Mouse (Mus musculus): Measurements from ENCODE around the gene Deaf1. TPM values are rescaled to one million over a fixed set of nuclear protein-coding genes. Genes with fewer than 3 reads are reported as not detected.
A peak's percentile ranks its signal among the peaks of the same experiment; 100 is the strongest.

The Deaf1 gene
- polyA plus RNA-seq, 1 experiment from 2014 or later = 156 TPM

- Histone ChIP-seq H3K27ac (replicated peaks) (no peak overlapping the region), H3K4me1 (replicated peaks) (no peaks in the 10 kb centered on the region), H3K4me2 (no peak overlapping the region), H3K9ac (no peak overlapping the region), H3K4me3 (no peak overlapping the region), H3K9me3 (no peaks in the 10 kb centered on the region), H3K36me3 (peaks cover 99% of the 10 kb centered on the region), H3K27me3 (no peaks in the 10 kb centered on the region)
- 88% methylated on average over 1 of the region's 1 CpGs for WGBS
- ATAC-seq (ENCODE audit: low read depth) = no peak
These were observed 9.8 kb downstream of the Deaf1 start for GRCm38 (mm10) chr7:141317619-141318132.

GRCm38 (mm10) chr7:141315974-141316373 lies 11.5 kb downstream of the Deaf1 start:
- no peak overlapping the region for H3K27ac ChIP-seq (replicated peaks)

GRCm38 (mm10) chr7:141315076-141315475 lies 12.4 kb downstream of the Deaf1 start:
- Histone ChIP-seq H3K27ac (replicated peaks) (no peak overlapping the region), H3K9ac (no peak overlapping the region), H3K4me1 (replicated peaks) (no peaks in the 10 kb centered on the region), H3K9me3 (no peaks in the 10 kb centered on the region), H3K36me3 (peaks cover 98% of the 10 kb centered on the region), H3K27me3 (no peaks in the 10 kb centered on the region), H3K4me3 (no peak overlapping the region), H3K4me2 (no peak overlapping the region)
- ATAC-seq (ENCODE audit: low read depth) = no peak
- 92% methylated on average over 8 of the region's 8 CpGs for WGBS

More at GRCm38 (mm10) chr7:141315974-141316373, 11.5 kb downstream of the Deaf1 start:
- Histone ChIP-seq H3K4me2 (no peak overlapping the region), H3K27me3 (no peaks in the 10 kb centered on the region), H3K9ac (no peak overlapping the region), H3K4me1 (replicated peaks) (no peaks in the 10 kb centered on the region), H3K4me3 (no peak overlapping the region), H3K9me3 (no peaks in the 10 kb centered on the region), H3K36me3 (peaks cover 99% of the 10 kb centered on the region)
- ATAC-seq (ENCODE audit: low read depth) = no peak
- WGBS = 88% methylated on average over 5 of the region's 5 CpGs

DNA sequence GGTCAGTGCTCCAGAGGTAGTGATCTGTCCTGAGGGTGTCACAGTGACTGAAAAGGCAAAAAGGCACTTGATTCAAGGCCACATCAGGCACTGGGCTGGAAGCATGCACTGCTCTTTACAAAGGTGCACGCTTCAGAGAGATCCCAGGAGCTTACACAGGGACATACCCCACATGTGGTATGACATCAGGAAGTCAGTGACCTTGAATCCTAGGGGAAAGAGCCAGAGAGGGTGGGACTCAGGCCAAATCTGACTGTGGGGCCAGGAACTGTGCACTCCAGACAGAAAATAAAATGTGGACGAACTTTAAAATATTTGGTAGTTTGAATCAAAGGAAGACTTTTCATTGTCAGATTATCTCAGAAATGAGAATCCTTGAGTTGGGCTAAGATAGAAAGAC lies 13.1 kb downstream of the Deaf1 start:
- H3K4me2 ChIP-seq = no peak overlapping the region
- H3K27ac ChIP-seq (replicated peaks) = no peak overlapping the region
- no peaks in the 10 kb centered on the region for H3K9me3 ChIP-seq
- H3K4me1 ChIP-seq (replicated peaks) = no peaks in the 10 kb centered on the region
- H3K36me3 ChIP-seq = peaks cover 99% of the 10 kb centered on the region
- H3K9ac ChIP-seq = no peak overlapping the region
- H3K27me3 ChIP-seq = no peaks in the 10 kb centered on the region
- 99% methylated on average over 2 of the region's 2 CpGs for WGBS
- ATAC-seq (ENCODE audit: low read depth) = no peak
- H3K4me3 ChIP-seq = no peak overlapping the region

- 91% methylated on average over 4 of the region's 4 CpGs for WGBS
- Histone ChIP-seq H3K9me3 (no peaks in the 10 kb centered on the region), H3K36me3 (peaks cover 98% of the 10 kb centered on the region), H3K4me2 (no peak overlapping the region), H3K9ac (no peak overlapping the region), H3K27ac (replicated peaks) (no peak overlapping the region), H3K27me3 (no peaks in the 10 kb centered on the region), H3K4me1 (replicated peaks) (no peaks in the 10 kb centered on the region), H3K4me3 (no peak overlapping the region)
- ATAC-seq (ENCODE audit: low read depth) = no peak
These were observed 23.0 kb downstream of the Deaf1 start for GRCm38 (mm10) chr7:141304537-141304936.

DNA sequence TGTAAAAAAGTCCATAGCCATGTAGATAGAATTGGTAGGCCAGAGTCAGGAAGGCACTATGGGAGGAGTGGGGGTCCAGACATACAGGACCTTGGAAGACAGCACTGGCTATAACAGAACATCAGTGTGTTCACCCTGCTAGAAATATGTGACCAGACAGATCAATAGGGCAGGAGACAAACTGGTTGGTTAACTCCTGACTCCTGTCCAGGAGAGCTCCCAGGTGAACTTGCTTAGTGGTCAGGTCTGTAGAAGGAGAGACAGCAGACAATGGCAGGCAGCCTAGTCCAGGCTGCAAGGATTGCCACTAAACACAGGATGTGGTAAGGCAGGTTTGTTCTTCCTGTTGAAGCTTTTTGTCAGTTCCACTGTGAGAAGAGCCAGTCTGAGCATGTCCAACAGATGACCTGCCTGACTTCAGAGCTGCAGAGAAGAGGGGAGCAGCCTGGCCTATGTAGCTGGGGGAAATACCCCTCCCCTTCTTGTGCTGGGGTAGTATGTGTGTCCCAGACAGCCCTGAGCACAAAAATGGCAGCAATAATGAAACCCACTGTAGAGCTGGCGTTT lies 24.7 kb downstream of the Deaf1 start:
- H3K36me3 ChIP-seq = peaks cover 96% of the 10 kb centered on the region
- H3K9ac ChIP-seq = no peak overlapping the region
- H3K27ac ChIP-seq (replicated peaks) = no peak overlapping the region
- ATAC-seq (ENCODE audit: low read depth) = no peak
- no peaks in the 10 kb centered on the region for H3K4me1 ChIP-seq (replicated peaks)
- no peak overlapping the region for H3K4me3 ChIP-seq
- H3K27me3 ChIP-seq = no peaks in the 10 kb centered on the region
- H3K9me3 ChIP-seq = no peaks in the 10 kb centered on the region
- H3K4me2 ChIP-seq = no peak overlapping the region
- 84% methylated on average over 1 of the region's 1 CpGs for WGBS

- ATAC-seq (ENCODE audit: low read depth) = no peak
These were observed 26.1 kb downstream of the Deaf1 start for GRCm38 (mm10) chr7:141301386-141301785.

DNA sequence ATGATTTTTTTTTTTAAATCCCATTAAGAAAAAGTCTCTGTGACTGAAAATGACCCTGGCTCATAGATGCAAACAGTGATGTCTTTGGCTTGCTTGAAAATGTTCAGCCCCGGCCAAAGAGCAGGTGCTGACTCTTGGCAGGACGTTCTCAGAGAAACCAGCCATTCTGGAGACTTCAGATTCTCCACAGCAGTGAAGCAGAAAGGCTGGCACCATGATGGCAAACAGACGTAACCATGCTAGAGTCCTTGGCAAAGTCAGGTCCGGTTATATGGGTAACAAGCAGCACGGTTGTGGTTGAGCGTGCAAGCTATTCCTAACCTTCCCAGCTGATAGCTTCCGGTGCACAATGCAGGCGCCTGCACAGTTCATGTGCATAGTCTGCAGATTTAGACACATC lies 28.3 kb downstream of the Deaf1 start:
- 97% methylated on average over 8 of the region's 8 CpGs for WGBS
- no peak overlapping the region for H3K4me2 ChIP-seq
- no peak overlapping the region for H3K27ac ChIP-seq (replicated peaks)
- H3K9me3 ChIP-seq = no peaks in the 10 kb centered on the region
- H3K36me3 ChIP-seq = peaks cover 75% of the 10 kb centered on the region
- ATAC-seq (ENCODE audit: low read depth) = no peak
- peaks cover 7% of the 10 kb centered on the region for H3K4me1 ChIP-seq (replicated peaks)
- peaks cover 24% of the 10 kb centered on the region for H3K27me3 ChIP-seq
- H3K9ac ChIP-seq = no peak overlapping the region
- H3K4me3 ChIP-seq = no peak overlapping the region

More at GRCm38 (mm10) chr7:141301386-141301785, 26.1 kb downstream of the Deaf1 start:
- WGBS = 97% methylated on average over 9 of the region's 9 CpGs
- peaks cover 96% of the 10 kb centered on the region for H3K36me3 ChIP-seq
- H3K4me3 ChIP-seq = no peak overlapping the region
- no peak overlapping the region for H3K9ac ChIP-seq
- H3K9me3 ChIP-seq = no peaks in the 10 kb centered on the region
- H3K27ac ChIP-seq (replicated peaks) = no peak overlapping the region
- H3K4me1 ChIP-seq (replicated peaks) = no peaks in the 10 kb centered on the region
- peaks cover 2% of the 10 kb centered on the region for H3K27me3 ChIP-seq
- H3K4me2 ChIP-seq = no peak overlapping the region

DNA sequence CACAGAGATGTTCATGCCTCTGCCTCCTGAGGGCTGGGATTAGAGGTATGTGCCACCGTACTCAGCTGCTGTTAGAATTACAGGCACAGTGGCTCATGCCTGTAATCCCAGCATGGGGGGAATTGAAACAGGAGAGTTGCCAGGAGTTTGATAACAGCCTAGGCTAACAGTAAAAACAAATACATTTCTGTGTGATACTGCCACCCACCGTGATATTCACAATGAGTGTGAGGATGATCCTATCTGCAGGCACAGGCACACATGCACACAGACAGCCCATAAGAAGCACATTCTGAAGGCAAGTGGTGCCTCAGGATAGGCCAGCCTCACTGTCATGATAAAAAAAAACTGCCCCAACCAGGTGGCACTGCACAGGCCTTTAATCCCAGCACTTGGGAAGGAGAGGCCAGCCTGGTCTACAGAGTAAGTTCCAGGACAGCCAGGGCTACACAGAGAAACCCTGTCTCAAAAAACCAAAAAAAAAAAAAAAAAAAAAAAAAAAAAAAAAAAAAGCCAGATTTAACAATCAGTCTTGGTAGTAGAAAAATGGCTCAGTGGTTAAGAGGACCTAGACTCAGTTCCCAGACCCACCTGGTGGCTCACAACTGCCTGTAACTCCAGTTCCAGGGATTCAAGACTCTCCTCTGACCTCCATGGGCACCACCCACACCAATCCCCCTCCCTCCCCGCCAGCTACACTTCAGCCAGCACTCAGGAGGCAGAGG lies 29.4 kb downstream of the Deaf1 start:
- Histone ChIP-seq H3K36me3 (peaks cover 65% of the 10 kb centered on the region), H3K4me1 (replicated peaks) (peaks cover 15% of the 10 kb centered on the region), H3K9me3 (no peaks in the 10 kb centered on the region), H3K4me2 (no peak overlapping the region), H3K4me3 (no peak overlapping the region), H3K9ac (no peak overlapping the region), H3K27ac (replicated peaks) (no peak overlapping the region), H3K27me3 (peaks cover 35% of the 10 kb centered on the region)
- ATAC-seq (ENCODE audit: low read depth) = no peak
- WGBS = 81% methylated on average over 3 of the region's 3 CpGs

DNA sequence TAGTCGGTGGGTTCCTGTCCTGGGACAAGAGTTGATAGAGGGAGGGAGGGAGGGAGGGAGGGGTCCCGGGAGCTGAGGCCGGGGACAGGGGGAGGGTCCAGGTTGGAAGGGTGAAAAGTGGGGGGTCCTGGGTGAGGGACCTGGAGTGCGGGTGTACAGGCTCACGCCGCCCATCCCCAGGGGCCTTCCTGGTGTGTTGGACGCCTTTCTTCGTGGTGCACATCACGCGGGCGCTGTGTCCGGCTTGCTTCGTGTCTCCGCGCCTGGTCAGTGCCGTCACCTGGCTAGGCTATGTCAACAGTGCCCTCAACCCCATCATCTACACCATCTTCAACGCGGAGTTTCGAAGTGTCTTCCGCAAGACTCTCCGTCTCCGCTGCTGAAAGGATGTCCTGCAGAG lies 33.0 kb downstream of the Deaf1 start:
- 8% methylated on average over 22 of the region's 22 CpGs for WGBS
- peaks cover 71% of the 10 kb centered on the region for H3K27me3 ChIP-seq

DNA sequence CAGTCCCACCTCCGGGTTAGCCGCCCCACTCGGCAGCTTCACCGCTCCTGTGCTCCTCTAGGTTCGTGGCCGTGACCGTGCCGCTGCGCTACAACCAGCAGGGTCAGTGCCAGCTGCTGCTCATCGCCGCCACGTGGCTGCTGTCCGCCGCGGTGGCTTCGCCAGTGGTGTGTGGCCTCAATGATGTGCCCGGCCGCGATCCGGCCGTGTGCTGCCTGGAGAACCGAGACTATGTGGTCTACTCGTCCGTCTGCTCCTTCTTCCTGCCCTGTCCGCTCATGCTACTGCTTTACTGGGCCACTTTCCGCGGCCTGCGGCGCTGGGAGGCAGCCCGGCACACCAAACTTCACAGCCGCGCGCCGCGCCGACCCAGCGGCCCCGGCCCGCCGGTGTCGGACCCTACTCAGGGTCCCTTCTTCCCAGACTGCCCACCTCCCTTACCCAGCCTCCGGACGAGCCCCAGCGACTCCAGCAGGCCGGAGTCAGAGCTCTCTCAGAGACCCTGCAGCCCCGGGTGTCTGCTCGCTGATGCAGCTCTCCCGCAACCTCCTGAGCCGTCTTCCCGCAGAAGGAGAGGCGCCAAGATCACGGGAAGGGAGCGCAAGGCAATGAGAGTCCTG lies 33.5 kb downstream of the Deaf1 start:
- H3K36me3 ChIP-seq = peaks cover 25% of the 10 kb centered on the region
- no peaks in the 10 kb centered on the region for H3K9me3 ChIP-seq
- H3K27me3 ChIP-seq = peaks cover 72% of the 10 kb centered on the region
- H3K4me3 ChIP-seq = peak overlapping the region; percentile 34
- peak overlapping the region; percentile 60 for H3K9ac ChIP-seq
- WGBS = 2% methylated on average over 53 of the region's 53 CpGs
- H3K4me1 ChIP-seq (replicated peaks) = peaks cover 31% of the 10 kb centered on the region
- ATAC-seq (ENCODE audit: low read depth) = no peak
- H3K27ac ChIP-seq (replicated peaks) = no peak overlapping the region
- H3K4me2 ChIP-seq = peak overlapping the region; percentile 63

More for the DNA sequence above, 33.0 kb downstream of the Deaf1 start:
- Histone ChIP-seq H3K36me3 (peaks cover 30% of the 10 kb centered on the region), H3K27ac (replicated peaks) (no peak overlapping the region), H3K9me3 (no peaks in the 10 kb centered on the region), H3K4me2 (peak overlapping the region; percentile 63), H3K4me3 (peak overlapping the region; percentile 34), H3K9ac (peak overlapping the region; percentile 60), H3K4me1 (replicated peaks) (peaks cover 31% of the 10 kb centered on the region)
- no peak for ATAC-seq (ENCODE audit: low read depth)
